Mouse (Mus musculus) R1 (cell line): ENCODE data around the gene Rragc.
"Not testable (repeated sequence)": the region's sequence is repeated elsewhere in the genome, so short reads cannot be mapped to it uniquely, and the experiment has no call there.

Experiments
- DNase-seq: peaks from one replicate; pipeline ENCODE4 v3.0.0-alpha.2; 2018; ENCODE audit warnings: low read depth, low spot score

Gene Rragc

GRCm38 (mm10) chr4:123916748-123917547, at the start of gene Rragc:
Gene Rragc (plus strand): TSS chr4:123917446.
- DNase-seq = peak; percentile 99

GRCm38 (mm10) chr4:123893726-123894125, 23.5 kb upstream of the Rragc start:
- DNase-seq = no peak

GRCm38 (mm10) chr4:123894295-123894694, 23.0 kb upstream of the Rragc start:
- DNase-seq = no peak

- DNase-seq = peak; percentile 56
Measured at GRCm38 (mm10) chr4:123898696-123899095, 18.6 kb upstream of the Rragc start.

- no peak for DNase-seq
Measured at GRCm38 (mm10) chr4:123903432-123903831, 13.8 kb upstream of the Rragc start.

DNA sequence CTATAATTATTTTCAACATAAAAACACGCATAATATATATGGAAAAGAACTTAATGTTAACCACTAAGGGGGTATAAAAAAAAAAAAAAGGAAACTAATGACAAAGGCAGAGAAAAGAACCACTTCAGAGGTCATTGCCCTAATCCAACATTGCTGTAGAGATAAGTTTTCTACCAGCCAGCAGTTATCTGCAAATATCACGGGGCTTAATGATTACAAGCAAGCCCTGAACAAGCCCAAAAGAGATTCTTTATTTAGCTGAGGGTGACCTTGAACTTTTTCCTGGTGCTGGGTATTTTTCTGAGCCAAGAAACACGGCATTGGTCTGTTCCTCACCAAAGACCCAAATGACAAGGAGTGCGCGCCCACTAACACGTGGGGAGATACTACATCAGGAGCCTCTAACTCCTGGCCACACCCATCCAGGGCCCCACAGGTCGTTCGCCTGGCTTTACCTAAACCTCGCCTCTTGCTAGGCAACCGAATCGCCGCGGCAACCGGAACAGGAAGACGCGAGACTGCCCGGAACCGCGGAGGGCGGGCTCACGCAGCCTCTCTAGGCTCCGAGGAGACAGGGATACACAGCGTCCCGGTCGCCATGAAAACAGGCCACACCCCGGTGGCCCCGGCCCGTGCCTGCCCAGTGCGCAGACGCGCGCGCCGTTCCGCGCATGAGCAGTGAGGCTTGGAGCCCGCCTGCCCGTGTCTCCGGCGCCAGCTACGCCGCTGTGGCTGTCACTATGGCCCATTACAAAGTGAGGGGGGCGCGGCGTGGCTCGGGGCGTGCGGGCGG, 12.7 kb upstream of the Rragc start, which contains the start of gene Mycbp:
Gene Mycbp (plus strand): TSS at position 500 of the 793 bp plus-strand sequence.
- DNase-seq = peak; percentile 98

- DNase-seq = peak; percentile 57
Measured at GRCm38 (mm10) chr4:123905126-123905668, 12.0 kb upstream of the Rragc start.

DNA sequence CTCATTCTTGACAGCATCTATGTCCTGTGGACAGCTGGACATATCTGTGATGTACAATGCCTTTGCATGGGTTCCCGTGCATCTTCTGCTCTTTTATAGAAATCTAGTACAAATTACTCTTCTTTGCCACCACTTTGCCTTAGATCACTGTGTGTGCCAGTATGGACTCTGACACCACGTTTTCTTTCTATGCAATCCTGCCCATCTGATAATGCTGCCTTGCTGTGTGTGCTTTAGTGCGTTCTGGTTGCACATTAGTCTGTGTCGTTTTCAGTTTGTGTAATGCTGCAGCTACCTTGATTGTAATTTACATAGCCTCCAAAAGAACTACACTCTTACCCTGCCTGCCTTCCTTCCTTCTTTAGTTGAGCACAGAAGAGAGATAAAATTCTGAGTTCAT, 5.7 kb upstream of the Rragc start:
- no peak for DNase-seq

- DNase-seq = no peak
Measured at GRCm38 (mm10) chr4:123912431-123912830, 4.8 kb upstream of the Rragc start.

- DNase-seq = peak; percentile 45
Measured at GRCm38 (mm10) chr4:123917548-123918140, 398 bp downstream of the Rragc start, which contains the start of gene 4930535I16Rik. Gene 4930535I16Rik (minus strand): TSS chr4:123918022.

GRCm38 (mm10) chr4:123918851-123919250, 1.6 kb downstream of the Rragc start:
- DNase-seq = peak; percentile 96

GRCm38 (mm10) chr4:123921055-123921565, 3.9 kb downstream of the Rragc start:
- no peak for DNase-seq

GRCm38 (mm10) chr4:123927961-123928360, 10.7 kb downstream of the Rragc start:
- peak; percentile 22 for DNase-seq

DNA sequence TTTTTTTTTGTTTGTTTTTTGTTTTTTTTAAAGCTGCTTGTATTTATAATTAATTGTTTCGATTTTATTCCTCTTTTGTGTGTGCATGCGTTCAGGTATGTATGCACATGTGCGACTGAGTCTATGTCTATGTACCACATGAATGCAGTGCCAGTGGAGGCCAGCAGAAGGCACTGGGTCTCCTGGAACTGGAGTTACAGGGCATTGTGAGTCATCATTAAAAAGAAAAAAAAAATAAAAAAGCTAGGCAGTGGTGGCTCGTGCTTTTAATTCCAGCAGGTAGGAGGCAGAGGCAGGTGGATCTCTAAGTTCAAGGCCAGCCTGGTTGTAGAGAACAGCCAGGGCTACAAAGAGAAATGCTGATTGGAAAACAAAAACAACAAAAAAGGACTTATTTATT, 12.7 kb downstream of the Rragc start:
- DNase-seq = no peak

GRCm38 (mm10) chr4:123934306-123934705, 17.1 kb downstream of the Rragc start:
- no peak for DNase-seq

- no peak for DNase-seq
Measured at GRCm38 (mm10) chr4:123936059-123936458, 18.8 kb downstream of the Rragc start.

DNA sequence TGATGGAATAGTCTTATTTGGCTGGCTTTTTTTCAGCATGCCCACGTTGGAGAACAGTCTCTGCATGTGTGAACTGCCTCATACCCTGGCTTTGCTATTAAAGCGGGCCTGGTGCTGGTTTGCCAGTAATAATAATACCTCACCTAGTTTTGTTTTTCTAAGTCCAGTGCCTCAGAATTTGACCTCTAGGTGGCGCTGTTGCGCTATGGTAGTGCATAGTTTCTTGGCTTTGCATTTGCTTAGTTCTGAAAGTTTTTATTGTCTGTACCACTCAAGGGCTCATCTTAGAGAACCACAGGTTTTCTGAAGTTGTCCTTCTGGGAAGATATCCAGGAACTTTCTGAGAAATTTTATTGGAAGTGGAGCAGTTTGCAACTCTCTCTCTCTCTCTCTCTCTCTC, 22.6 kb downstream of the Rragc start:
- DNase-seq = peak; percentile 77

GRCm38 (mm10) chr4:123940878-123941277, 23.6 kb downstream of the Rragc start:
- DNase-seq = not testable (repeated sequence)

GRCm38 (mm10) chr4:123946701-123947100, 29.5 kb downstream of the Rragc start:
- DNase-seq = no peak

DNA sequence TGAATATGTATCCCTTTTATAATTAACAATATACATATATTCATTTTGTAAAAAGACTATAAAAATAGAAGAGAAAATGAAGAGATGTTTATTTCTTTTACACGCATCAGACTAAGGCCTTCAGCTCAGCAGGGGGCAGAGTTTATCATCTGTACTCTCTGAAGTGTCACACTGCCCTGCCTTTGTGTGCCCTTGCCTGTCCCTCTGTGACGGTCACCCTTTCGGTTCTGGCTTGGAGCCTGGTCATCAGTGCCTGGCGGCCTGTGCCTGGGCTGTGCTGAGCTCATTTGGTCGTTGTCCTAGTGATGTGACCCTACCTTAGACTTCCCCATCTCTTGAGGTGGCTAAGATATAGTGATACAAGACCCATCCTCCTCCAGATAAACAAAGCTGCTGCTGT, 29.9 kb downstream of the Rragc start:
- no peak for DNase-seq

DNA sequence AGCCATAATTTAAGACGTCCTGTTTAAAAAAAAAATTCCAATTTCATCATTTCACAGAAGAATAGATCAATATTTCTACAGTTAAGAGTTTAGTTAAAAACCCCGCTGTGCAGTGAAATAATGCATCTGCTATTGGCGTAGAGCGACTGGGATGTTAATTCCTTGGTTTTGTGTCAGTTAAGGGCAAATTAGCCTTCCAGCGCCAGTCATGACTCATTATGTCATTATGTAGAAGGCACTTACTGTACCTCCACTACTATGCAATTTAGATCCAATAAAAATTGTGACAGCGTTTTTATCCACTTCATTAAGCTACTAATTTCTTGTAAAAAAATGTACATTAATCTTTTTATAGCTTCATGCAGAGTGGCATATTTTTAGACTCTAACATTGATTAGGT, 31.7 kb downstream of the Rragc start:
- no peak for DNase-seq

GRCm38 (mm10) chr4:123949649-123950048, 32.4 kb downstream of the Rragc start:
- no peak for DNase-seq
